Mouse (Mus musculus) intestine, embryonic 16.5 days (tissue): ENCODE measurements around the gene Pigb. TPM values are rescaled to one million over a fixed set of nuclear protein-coding genes. Genes with fewer than 3 reads are reported as not detected.

Experiments
- ATAC-seq: fragments of 200-750 bp; cut with Nextera tagmentation; 2 replicates; pipeline ENCODE4 v1.8.0; 2017; ENCODE audit warnings: moderate TSS enrichment, moderate library complexity
- H3K27ac ChIP-seq: fragments of 300-500 bp; sonication (generic); 2 replicates; pipeline ENCODE4 v1.5.1; 2014; ENCODE audit warnings: mild to moderate bottlenecking, low read length
- H3K27me3 ChIP-seq: fragments of 300-500 bp; sonication (generic); replicated peaks from 2 replicates; pipeline ENCODE4 v1.6.1; 2014; ENCODE audit warnings: low read length, control low read depth, mixed read lengths; ENCODE audit not compliant: control insufficient read depth, insufficient read depth
- H3K36me3 ChIP-seq: fragments of 300-500 bp; sonication (generic); 2 replicates; pipeline ENCODE4 v1.6.1; 2014; ENCODE audit warnings: low read length, control low read depth; ENCODE audit not compliant: control insufficient read depth, insufficient read depth
- H3K4me1 ChIP-seq: fragments of 300-500 bp; sonication (generic); 2 replicates; pipeline ENCODE4 v1.6.1; 2014; ENCODE audit warnings: low read length, control low read depth, mixed read lengths; ENCODE audit not compliant: control insufficient read depth, insufficient read depth
- H3K4me2 ChIP-seq: fragments of 300-500 bp; sonication (generic); 2 replicates; pipeline ENCODE4 v1.6.1; 2014; ENCODE audit warnings: low read depth, low read length, control low read depth
- H3K4me3 ChIP-seq: fragments of 300-500 bp; sonication (generic); 2 replicates; pipeline ENCODE4 v1.5.1; 2014; ENCODE audit warnings: mild to moderate bottlenecking, low read length
- H3K9ac ChIP-seq: fragments of 300-500 bp; sonication (generic); 2 replicates; pipeline ENCODE4 v1.6.1; 2014; ENCODE audit warnings: low read depth, low read length
- H3K9me3 ChIP-seq: fragments of 300-500 bp; sonication (generic); 2 replicates; pipeline ENCODE4 v1.6.1; 2016; ENCODE audit warnings: low read length, control low read depth; ENCODE audit not compliant: control insufficient read depth
- WGBS: fragments of 180-500 bp; shearing (Covaris S2); extraction: QIAGEN DNeasy Blood & Tissue Kit; methylation state at CpG from one replicate; pipeline ENCODE4 v1.1.7; 2014; 5-methylcytosine and 5-hydroxymethylcytosine counted together
- polyA plus RNA-seq: library from polyadenylated mRNA; unstranded; fragments of >200 nt; fragmentation: Nextera tagmentation; extraction: Ambion mirVana; gene quantifications from 2 replicates; pipeline ENCODE4 v1.2.1, GENCODE M21; 2015

The Pigb gene
- polyA plus RNA-seq, 1 experiment from 2014 or later: 15.2 TPM

- H3K27me3 ChIP-seq: no peaks in the 10 kb centered on the region
Measured at GRCm38 (mm10) chr9:72987703-72988102, 52.5 kb downstream of the Pigb start.

GRCm38 (mm10) chr9:72985250-72986220 lies 54.6 kb downstream of the Pigb start, which contains the start of the genes Ccpg1os and Ccpg1:
Ccpg1os (minus strand) TSS chr9:72985382.
Ccpg1 (plus strand) TSS chr9:72985429.
- Histone ChIP-seq H3K9ac (peak within 1 kb of the TSS; percentile 71), H3K4me3 (peak within 1 kb of the TSS; percentile 71), H3K4me2 (peak within 1 kb of the TSS; percentile 85), H3K36me3 (no peaks in the 10 kb centered on the region), H3K27ac (peak within 1 kb of the TSS; percentile 33; the same call in 1 of the 2 replicates), H3K9me3 (no peaks in the 10 kb centered on the region), H3K27me3 (no peaks in the 10 kb centered on the region), H3K4me1 (peaks cover 3% of the 10 kb centered on the region)
- under 1% methylated on average over 88 of the region's 88 CpGs for WGBS
- peak; percentile 100 for ATAC-seq

More at GRCm38 (mm10) chr9:72987703-72988102, 52.5 kb downstream of the Pigb start:
- Histone ChIP-seq H3K9me3 (no peaks in the 10 kb centered on the region), H3K4me1 (peaks cover 3% of the 10 kb centered on the region), H3K4me2 (no peak overlapping the region), H3K27ac (no peak overlapping the region), H3K4me3 (no peak overlapping the region), H3K9ac (no peak overlapping the region), H3K36me3 (no peaks in the 10 kb centered on the region)
- 73% methylated on average over 3 of the region's 3 CpGs for WGBS
- ATAC-seq: no peak

- H3K9ac ChIP-seq: no peak overlapping the region
- H3K4me1 ChIP-seq: peaks cover 3% of the 10 kb centered on the region
- no peaks in the 10 kb centered on the region for H3K27me3 ChIP-seq
- ATAC-seq: no peak
- H3K4me3 ChIP-seq: no peak overlapping the region
- 55% methylated on average over 2 of the region's 2 CpGs for WGBS
- H3K27ac ChIP-seq: no peak overlapping the region
- H3K9me3 ChIP-seq: no peaks in the 10 kb centered on the region
- H3K36me3 ChIP-seq: no peaks in the 10 kb centered on the region
- H3K4me2 ChIP-seq: no peak overlapping the region
Measured at GRCm38 (mm10) chr9:72983066-72983465, 57.1 kb downstream of the Pigb start.

GRCm38 (mm10) chr9:72975242-72975641 lies 64.9 kb downstream of the Pigb start:
- Histone ChIP-seq H3K4me3 (no peak overlapping the region), H3K27me3 (no peaks in the 10 kb centered on the region), H3K27ac (no peak overlapping the region), H3K9me3 (no peaks in the 10 kb centered on the region), H3K4me2 (no peak overlapping the region), H3K4me1 (no peaks in the 10 kb centered on the region), H3K36me3 (no peaks in the 10 kb centered on the region), H3K9ac (no peak overlapping the region)
- no peak for ATAC-seq
- WGBS: 92% methylated on average over 1 of the region's 1 CpGs

- Histone ChIP-seq H3K27ac (no peak overlapping the region), H3K4me1 (no peaks in the 10 kb centered on the region), H3K9me3 (no peaks in the 10 kb centered on the region), H3K9ac (no peak overlapping the region), H3K36me3 (no peaks in the 10 kb centered on the region), H3K4me2 (no peak overlapping the region), H3K4me3 (no peak overlapping the region), H3K27me3 (no peaks in the 10 kb centered on the region)
- WGBS: 93% methylated on average over 5 of the region's 5 CpGs
- no peak for ATAC-seq
Measured at GRCm38 (mm10) chr9:72974734-72975133, 65.4 kb downstream of the Pigb start.

- Histone ChIP-seq H3K27ac (no peak overlapping the region), H3K9me3 (no peaks in the 10 kb centered on the region), H3K9ac (no peak overlapping the region), H3K4me3 (no peak overlapping the region), H3K4me2 (no peak overlapping the region), H3K4me1 (no peaks in the 10 kb centered on the region), H3K27me3 (no peaks in the 10 kb centered on the region), H3K36me3 (no peaks in the 10 kb centered on the region)
- no peak for ATAC-seq
Measured at GRCm38 (mm10) chr9:72972984-72973383, 67.2 kb downstream of the Pigb start.

GRCm38 (mm10) chr9:72972435-72972834 lies 67.7 kb downstream of the Pigb start:
- Histone ChIP-seq H3K27ac (no peak overlapping the region), H3K27me3 (no peaks in the 10 kb centered on the region), H3K4me1 (no peaks in the 10 kb centered on the region), H3K9me3 (no peaks in the 10 kb centered on the region), H3K4me3 (no peak overlapping the region), H3K36me3 (no peaks in the 10 kb centered on the region), H3K4me2 (no peak overlapping the region), H3K9ac (no peak overlapping the region)
- ATAC-seq: no peak
- 91% methylated on average over 5 of the region's 5 CpGs for WGBS

- Histone ChIP-seq H3K27ac (no peak overlapping the region), H3K4me1 (no peaks in the 10 kb centered on the region), H3K9me3 (no peaks in the 10 kb centered on the region), H3K4me2 (no peak overlapping the region), H3K27me3 (no peaks in the 10 kb centered on the region), H3K4me3 (no peak overlapping the region), H3K9ac (no peak overlapping the region), H3K36me3 (no peaks in the 10 kb centered on the region)
- no peak for ATAC-seq
- 68% methylated on average over 7 of the region's 7 CpGs for WGBS
Measured at GRCm38 (mm10) chr9:72969874-72970273, 70.3 kb downstream of the Pigb start.

GRCm38 (mm10) chr9:72968349-72969061 lies 71.7 kb downstream of the Pigb start:
- H3K27me3 ChIP-seq: no peaks in the 10 kb centered on the region
- no peaks in the 10 kb centered on the region for H3K4me1 ChIP-seq
- no peaks in the 10 kb centered on the region for H3K9me3 ChIP-seq
- no peaks in the 10 kb centered on the region for H3K36me3 ChIP-seq
- H3K27ac ChIP-seq: no peak overlapping the region
- WGBS: 30% methylated on average over 11 of the region's 11 CpGs
- H3K4me3 ChIP-seq: no peak overlapping the region
- peak overlapping the region; percentile 45; the same call in 1 of the 2 replicates for H3K9ac ChIP-seq
- ATAC-seq: peak; percentile 44
- H3K4me2 ChIP-seq: no peak overlapping the region
